Mouse (Mus musculus): ENCODE data around the gene Mgat4a.

The Mgat4a gene

DNA sequence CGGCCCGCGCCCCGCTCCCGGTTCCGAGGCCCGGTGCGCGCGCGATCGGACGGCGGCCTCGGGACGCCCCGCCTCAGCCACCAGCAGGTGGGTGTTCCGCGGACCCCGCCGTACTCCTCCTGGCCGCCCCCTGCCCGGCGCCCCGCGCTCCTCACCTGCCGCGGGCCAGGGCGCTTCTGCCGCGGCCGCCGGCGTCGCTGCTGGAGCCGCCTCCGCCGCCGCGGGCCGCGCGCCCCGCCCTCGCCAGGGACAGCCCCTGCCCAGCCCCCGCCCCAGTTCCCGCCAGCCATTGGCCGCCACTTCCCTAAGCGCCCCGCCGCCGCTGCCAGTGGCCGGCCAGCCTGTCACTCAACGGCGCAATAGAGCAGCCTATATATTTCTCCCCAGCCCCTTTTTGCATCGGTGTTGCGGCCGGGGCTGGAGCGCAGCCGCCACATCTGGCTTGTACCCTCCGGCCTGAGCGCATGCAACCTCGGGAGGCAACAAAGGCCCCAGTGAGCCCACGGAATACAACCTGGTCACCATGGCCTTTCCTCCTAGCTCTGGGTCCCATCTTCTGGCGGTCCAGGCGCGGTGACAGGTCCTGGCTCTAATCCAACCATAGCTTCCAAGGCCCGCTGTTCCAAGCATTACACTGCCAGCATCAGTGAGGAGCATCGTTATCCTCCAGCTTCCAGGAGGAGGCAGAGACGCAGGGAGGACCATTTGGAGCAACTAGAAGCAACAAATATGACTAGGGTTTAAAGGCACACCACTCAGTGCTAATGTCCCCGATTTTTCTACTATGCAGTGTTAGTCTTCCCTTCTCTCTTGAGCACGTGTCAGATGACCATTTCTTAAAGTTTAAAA lies at the start of gene Mgat4a:
TSS of gene Mgat4a (minus strand) at position 207 of the 849 bp plus-strand sequence.
- no peak for TF ChIP-seq GATA4 (IDR thresholded peaks at IDR 0.05; ENCODE audit: insufficient replicate concordance, low read length)

DNA sequence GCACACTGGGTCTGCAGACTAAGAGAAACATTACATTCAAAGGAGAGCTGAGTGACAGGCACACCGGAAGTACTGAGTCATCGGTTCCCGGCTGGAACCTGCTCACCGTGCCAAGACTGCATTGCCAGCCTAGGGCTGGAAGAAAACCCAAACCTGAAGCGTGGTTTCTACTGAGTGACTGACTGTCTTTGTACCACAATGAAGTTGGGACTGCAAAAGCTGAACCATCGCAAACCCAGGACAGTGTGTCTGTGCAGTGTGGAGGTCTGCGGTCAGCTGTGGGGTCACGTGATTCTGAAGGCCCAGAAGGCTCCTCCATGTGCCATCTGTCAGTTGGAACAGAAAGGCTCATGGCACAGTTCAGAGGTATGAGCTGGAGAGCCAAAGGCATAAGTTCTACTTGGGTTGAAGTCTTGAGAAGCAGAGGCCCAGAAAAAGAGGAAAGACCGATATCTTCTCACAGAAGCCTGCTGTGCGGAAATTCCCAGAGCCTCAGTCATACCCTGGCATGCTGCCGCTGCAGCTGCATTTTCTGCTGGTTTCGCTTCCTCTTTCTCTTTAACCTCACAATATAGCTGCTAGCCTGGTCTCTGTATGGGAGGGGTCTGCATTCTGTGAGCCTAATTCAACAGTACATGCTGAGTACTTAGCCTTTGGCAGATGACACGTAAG lies 45.1 kb upstream of the Mgat4a start:
- TF ChIP-seq GATA4 (IDR thresholded peaks at IDR 0.05; ENCODE audit: insufficient replicate concordance, low read length): no peak

DNA sequence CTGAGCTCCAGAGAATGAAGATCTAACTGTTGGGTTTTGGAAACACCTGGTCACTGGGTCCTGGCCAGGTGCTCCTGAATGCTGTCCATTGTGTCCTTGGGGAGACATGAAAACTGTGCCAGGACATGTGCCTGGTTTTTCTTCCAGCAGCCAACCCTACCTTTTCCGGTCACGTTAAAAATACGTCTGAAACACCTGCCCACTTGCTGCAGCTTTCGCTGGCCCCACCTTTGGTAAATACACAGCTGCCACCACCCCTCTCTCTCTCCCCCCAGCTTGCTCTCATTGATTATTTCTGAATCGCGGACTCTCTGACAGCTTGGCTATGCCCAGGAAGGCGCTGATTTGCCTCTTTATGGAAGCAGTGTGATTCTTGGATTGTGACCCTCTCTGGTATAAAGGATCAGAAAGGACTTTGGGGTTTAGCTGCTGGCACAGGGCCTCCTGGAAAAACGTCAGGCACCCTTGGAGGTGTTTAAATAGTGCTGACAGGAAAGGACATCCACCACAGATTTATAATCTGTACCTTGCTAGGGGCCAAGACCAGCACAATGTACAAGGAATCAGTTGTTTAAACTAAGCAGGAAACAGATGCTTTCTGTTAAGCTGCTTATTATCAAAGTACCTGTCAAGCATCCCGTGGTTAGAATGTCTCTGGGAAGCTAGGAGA lies 43.1 kb upstream of the Mgat4a start:
- no peak for TF ChIP-seq GATA4 (IDR thresholded peaks at IDR 0.05; ENCODE audit: insufficient replicate concordance, low read length)

DNA sequence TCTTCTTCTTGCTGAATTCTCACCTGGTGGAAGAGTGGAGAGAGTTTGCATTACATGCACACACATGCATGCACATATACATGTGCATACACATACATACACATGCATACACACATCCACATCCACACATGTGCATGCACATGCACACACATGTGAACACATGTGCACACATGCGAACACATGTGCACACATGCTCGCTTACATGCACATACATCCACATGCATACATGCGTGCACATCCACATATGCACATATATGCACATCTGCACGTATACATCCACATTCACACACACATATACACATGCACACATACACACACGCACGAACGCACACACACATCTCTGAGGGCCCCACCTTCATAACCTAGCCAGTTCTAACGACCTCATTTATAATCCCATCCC lies 42.4 kb upstream of the Mgat4a start:
- TF ChIP-seq GATA4 (IDR thresholded peaks at IDR 0.05; ENCODE audit: insufficient replicate concordance, low read length): no peak

DNA sequence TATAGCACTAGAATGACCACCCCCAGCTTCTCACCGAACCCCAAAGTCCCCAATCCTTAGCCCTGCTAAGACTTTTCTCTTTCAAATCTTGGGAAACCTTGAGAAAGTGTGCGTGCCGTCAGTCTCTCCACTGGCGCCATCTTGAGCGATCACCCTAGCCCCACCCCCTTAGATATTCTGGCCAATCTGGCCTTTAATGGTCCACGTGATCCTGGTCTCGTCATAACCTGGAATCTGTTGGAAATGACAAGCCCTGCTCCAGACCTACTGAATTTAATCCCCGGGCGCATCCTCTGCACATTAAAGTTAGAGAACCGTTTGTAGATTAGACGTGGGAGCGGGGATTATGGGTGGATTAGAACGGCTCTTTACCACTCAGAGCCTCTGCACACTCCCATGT lies 38.9 kb upstream of the Mgat4a start:
- TF ChIP-seq GATA4 (IDR thresholded peaks at IDR 0.05; ENCODE audit: insufficient replicate concordance, low read length): no peak

DNA sequence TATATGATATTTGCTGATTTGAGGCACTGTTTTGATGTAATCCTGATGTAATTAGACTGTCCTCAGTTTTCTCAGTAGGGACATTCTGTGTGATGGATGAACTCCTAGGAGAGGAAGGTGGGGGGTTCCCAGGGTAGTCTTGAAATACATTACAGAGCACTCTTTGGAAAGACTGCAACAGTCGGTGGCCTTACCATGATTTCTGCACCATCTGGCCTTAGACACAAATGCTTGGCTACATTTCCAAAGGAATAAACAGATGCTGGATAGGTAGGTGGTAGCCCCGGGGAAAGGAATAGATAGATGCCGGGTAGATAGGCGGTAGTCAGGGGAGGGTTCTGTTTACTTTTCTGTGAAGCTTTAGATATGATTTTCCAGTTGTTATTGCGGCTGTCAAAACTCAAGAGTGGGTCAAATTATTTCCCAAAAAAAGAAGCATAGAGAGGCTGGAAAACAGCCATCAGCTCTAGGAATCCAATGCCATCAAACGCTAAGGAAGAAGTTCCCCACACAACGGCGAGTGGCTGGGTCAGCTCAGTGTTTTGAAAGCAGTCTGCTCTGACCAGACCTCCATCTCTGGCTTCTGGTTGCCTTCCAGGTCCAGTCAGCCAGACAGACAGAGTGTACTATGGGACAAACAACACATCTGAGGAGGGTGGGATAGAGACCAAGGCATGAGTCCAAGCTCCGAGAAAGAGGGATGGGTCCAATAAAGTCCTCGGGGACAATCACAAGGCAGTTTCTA lies 31.9 kb upstream of the Mgat4a start:
- TF ChIP-seq GATA4 (IDR thresholded peaks at IDR 0.05; ENCODE audit: insufficient replicate concordance, low read length): no peak

DNA sequence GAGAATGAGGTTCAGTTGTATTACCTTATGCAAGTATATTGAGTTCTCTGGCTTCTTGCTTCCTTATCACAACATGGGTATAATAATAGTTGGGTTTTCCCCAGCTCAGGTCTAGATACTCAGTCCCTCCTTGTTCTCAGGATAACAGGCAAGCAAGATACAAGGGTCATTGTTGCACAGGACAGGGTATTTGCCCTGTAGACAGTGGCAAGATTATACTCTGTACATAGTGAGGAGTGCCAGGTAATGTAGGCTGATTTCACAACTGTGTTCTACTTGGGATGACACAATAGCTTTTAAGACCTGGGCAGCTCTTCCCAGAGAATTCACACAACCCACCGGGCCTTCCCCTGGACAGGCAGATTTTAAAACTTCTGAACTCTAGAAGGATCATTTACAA lies 27.6 kb upstream of the Mgat4a start:
- TF ChIP-seq GATA4 (IDR thresholded peaks at IDR 0.05; ENCODE audit: insufficient replicate concordance, low read length): no peak

DNA sequence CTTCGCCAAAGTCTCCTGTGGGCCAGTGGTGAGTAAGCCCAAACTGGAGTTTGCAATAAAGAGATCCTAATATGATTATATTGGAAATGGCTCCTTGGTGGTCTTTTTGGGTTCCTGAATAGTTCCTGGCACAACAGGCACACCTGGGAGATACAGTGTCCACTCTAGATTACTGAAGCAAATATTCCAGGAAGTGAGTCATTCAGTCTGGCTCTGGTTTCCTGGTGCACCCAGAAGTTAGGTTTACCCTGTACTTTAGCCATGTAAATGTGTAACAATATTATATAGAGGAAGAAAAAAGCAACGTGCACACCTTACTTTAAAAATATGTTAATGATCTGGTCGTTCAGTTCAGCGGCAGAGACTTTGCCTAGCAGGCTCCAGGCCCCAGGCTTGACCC lies 25.9 kb upstream of the Mgat4a start:
- no peak for TF ChIP-seq GATA4 (IDR thresholded peaks at IDR 0.05; ENCODE audit: insufficient replicate concordance, low read length)

DNA sequence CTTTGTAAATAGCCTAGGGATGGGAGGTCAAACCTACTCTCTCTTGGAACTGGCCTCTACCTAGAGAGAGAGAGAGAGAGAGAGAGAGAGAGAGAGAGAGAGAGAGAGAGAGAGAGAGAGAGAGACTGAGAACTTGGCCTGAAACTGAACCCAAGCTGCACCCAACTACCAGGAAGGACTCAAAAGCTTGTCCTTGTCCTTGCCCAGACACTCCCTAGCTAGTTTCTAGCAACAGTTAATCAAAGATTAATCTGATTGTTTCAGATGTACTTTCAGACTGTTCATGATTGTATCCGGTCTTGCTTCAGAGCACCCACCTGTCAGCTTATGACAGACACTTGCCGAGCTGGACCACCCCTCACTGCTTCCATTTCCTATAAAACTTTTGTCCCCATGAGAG lies 25.5 kb upstream of the Mgat4a start:
- no peak for TF ChIP-seq GATA4 (IDR thresholded peaks at IDR 0.05; ENCODE audit: insufficient replicate concordance, low read length)

DNA sequence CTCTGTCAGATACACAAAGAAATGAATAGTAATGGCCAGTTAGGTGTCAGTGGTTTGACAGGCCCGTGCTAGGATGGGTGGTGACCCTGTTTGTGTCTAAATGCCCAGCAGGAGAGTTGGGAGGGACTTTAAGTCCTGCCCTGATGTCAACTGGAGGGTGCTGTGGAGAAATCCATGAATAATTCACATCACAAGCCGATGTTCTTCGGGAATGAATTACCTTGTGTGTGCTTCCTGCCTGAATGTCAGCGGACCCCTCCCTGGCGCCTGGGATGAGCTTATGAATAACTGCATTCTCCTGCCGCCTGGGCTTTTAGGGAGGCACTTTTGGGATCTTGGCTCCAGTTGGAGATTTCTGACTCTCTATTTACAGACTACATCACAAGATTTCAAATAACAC lies 24.6 kb upstream of the Mgat4a start:
- no peak for TF ChIP-seq GATA4 (IDR thresholded peaks at IDR 0.05; ENCODE audit: insufficient replicate concordance, low read length)

DNA sequence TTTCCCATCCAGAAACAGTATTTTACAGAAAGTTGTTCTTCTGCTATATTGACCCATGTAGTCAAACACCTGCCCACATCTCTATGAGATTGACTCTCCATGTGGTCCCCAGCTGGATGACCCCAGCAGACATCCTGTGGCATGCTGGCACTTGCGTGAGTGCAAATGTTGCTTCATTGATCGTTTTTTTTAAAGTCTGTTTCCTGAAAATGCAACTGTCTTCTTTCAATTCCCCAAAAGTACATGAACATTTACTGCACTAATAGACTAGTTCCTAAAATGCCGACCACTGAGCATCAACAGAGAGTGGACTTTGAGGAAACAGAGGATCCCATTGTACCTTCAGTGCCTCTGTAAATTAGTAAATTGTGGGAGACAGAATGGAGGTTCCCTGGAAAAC lies 21.1 kb upstream of the Mgat4a start:
- no peak for TF ChIP-seq GATA4 (IDR thresholded peaks at IDR 0.05; ENCODE audit: insufficient replicate concordance, low read length)

DNA sequence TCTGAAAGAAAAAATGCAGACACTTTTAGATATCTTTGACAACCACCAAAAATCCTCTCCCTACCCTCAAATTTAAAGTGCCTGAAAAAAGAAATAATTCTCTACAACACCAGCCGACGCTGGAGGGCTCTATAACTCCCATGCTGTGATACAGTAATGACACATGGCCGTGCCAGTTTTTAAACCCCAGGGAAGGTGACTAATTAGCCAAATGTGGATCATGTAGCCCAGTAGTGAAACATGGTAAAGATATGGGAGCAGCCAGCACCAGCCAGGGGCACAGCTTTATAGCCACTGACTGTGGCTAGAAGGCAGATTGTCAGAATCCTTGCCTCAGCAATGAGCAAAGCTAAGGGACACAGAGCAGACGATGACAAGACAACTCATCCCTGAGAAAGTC lies 19.5 kb upstream of the Mgat4a start:
- TF ChIP-seq GATA4 (IDR thresholded peaks at IDR 0.05; ENCODE audit: insufficient replicate concordance, low read length): no peak

DNA sequence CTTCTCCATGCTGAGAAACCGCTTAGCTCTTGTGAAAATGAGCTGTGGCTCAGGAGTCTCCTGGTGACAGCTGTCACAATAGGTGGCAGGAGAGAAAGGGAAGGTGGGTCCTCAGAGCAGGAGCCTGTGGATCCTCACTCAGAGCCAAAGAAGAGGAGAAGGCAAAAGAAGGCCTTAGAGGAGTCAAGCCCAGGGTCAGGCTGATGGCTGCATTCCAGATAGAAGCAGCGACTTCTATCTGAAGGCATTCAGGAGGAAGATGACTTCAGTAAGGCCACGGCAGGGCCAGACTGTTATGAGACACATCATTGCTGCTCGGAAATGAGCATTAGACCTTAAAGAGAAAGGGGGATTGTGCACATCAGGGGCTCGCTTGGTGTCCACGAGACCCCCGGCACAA lies 11.2 kb upstream of the Mgat4a start:
- no peak for TF ChIP-seq GATA4 (IDR thresholded peaks at IDR 0.05; ENCODE audit: insufficient replicate concordance, low read length)

DNA sequence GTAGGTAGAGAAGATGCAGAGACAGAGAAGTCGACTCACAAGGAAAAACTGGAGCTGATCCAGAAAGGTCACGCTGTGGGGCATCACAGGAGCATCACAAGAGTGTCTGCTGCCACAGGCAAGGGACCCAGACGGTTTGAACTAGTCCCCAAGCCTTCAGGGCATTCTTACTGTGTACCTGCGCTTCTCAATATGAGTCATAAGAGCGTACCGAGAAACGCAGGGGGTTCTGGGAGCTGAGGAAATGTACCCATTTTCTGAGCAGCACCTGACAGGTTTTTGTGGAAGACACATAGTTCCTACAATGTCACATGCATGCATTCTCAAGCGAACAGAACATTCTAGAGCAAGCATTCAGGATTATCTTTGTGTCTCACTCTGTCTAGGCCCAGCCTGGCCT lies 8.7 kb upstream of the Mgat4a start:
- no peak for TF ChIP-seq GATA4 (IDR thresholded peaks at IDR 0.05; ENCODE audit: insufficient replicate concordance, low read length)

DNA sequence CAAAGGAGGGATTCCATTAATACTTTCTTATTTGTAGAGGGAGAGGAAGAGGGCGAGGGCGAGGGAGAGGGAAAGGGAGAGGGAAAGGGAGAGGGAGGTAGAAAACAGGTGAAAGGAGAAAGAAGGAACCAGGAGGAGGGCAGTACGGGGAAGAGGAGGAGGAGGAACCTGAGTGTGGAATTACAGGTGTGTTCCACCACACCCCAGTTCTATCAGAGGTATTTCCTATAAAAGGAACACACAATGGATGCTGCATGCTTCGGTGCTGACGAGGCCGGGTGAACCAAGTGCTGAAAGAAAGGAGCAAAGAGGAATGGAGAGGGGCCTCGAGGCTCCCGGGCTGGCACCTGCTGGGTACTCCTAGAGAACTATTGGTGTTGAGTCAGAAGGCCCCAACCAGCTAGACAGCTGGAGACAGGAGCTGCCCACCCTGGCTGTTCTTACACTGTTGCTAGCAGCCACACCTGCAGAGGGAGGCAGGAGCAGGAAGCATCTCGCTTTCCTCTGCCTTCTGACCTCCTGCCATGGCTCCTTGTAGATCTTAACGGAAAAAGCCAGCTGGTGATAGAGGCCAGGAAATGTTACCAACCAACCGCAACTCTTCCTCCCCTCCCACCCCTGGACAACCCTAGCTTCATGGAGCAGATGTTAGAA lies 5.7 kb upstream of the Mgat4a start:
- no peak for TF ChIP-seq GATA4 (IDR thresholded peaks at IDR 0.05; ENCODE audit: insufficient replicate concordance, low read length)

All from liver, adult (tissue).